Mouse (Mus musculus): ENCODE results near the gene Lhx8. TPM values are rescaled to one million over a fixed set of nuclear protein-coding genes. Genes with fewer than 3 reads are reported as not detected.

Lhx8 gene
- total and polyA plus RNA-seq, 3 experiments, result not detected

DNA sequence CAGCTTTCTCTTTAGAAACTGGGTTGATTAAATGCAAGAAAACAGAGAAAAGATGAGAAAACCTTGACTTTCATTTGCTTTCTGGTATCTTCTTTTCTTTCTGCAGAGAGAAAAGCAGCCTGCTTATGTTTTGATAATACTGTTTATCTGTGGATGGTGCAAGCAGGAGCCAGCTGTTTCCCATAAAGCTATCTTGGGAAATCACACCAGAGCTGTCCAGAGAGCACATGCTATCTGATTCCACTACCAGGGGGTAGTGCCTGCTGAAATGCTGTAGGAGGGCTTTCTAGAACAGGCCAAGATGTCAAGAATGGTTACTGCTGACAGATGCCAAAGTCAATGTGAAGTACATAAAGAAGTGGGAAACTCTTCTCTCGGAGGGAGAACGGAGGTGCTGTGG, 43.2 kb downstream of the Lhx8 start:
- Histone ChIP-seq H3K27me3 (ENCODE audit: control insufficient read depth in 1 of 2, insufficient read depth in 2 of 2, low read length in 2 of 2) (no peaks in the 10 kb centered on the region), H3K79me2 (ENCODE audit: control insufficient read depth, insufficient read depth, low read length, poor library complexity) (no peaks in the 10 kb centered on the region), H3K4me1 (ENCODE audit: control insufficient read depth in 1 of 2, insufficient read depth in 2 of 2, low read length in 2 of 2) (no peaks in the 10 kb centered on the region), H3K9me3 (replicated peaks; ENCODE audit: insufficient read depth, low read length) (no peaks in the 10 kb centered on the region), H3K27ac (ENCODE audit: control insufficient read depth, low read depth, low read length) (no peak overlapping the region), H3K9ac (ENCODE audit: control insufficient read depth, low read depth, low read length, poor library complexity, severe bottlenecking) (no peak overlapping the region), H3K4me3 (ENCODE audit: control insufficient read depth in 1 of 2, insufficient read depth in 1 of 2, low read depth in 2 of 2, low read length in 2 of 2) (no peak overlapping the region), H3K36me3 (ENCODE audit: control insufficient read depth in 1 of 2, insufficient read depth in 2 of 2, low read length in 2 of 2) (no peaks in the 10 kb centered on the region)
- no peak for TF ChIP-seq CHD1 (IDR thresholded peaks at IDR 0.05; ENCODE audit: low read depth, low read length)
- TF ChIP-seq USF1 (IDR thresholded peaks at IDR 0.05; ENCODE audit: low read depth, low read length), result no peak
- TF ChIP-seq ZNF384 (IDR thresholded peaks at IDR 0.05; ENCODE audit: low read depth, low read length), result no peak
- TF ChIP-seq MYC (IDR thresholded peaks at IDR 0.05; ENCODE audit: low read depth, low read length), result no peak
- no peak for TF ChIP-seq MYB (IDR thresholded peaks at IDR 0.05; ENCODE audit: low read depth, low read length)
- TF ChIP-seq TCF12 (IDR thresholded peaks at IDR 0.05; ENCODE audit: low read depth, low read length), result no peak
- no peak for TF ChIP-seq MXI1 (IDR thresholded peaks at IDR 0.05; ENCODE audit: low read depth, low read length)
- no peak for TF ChIP-seq RCOR1 (IDR thresholded peaks at IDR 0.05; ENCODE audit: low read depth, low read length)
- no peak for TF ChIP-seq ZMIZ1 (IDR thresholded peaks at IDR 0.05; ENCODE audit: low read depth, low read length)
- no peak for TF ChIP-seq HCFC1 (IDR thresholded peaks at IDR 0.05; ENCODE audit: low read depth, low read length)
- no peak for TF ChIP-seq MAX (IDR thresholded peaks at IDR 0.05; ENCODE audit: low read length)
- no peak for TF ChIP-seq TBP (IDR thresholded peaks at IDR 0.05; ENCODE audit: low read depth, low read length)
- TF ChIP-seq GABPA (IDR thresholded peaks at IDR 0.05; ENCODE audit: low read depth, low read length), result no peak
- no peak for TF ChIP-seq NRF1 (IDR thresholded peaks at IDR 0.05; ENCODE audit: insufficient read depth, low read depth, low read length, poor library complexity, severe bottlenecking)
- TF ChIP-seq BHLHE40 (IDR thresholded peaks at IDR 0.05; ENCODE audit: borderline replicate concordance, low read depth, low read length), result no peak
- no peak for TF ChIP-seq USF2 (IDR thresholded peaks at IDR 0.05; ENCODE audit: borderline replicate concordance in 1 of 2, insufficient read depth in 1 of 2, low read depth in 1 of 2, low read length in 2 of 2)
- no peak for TF ChIP-seq NELFE (IDR thresholded peaks at IDR 0.05; ENCODE audit: low read depth, low read length)
- no peak for TF ChIP-seq JUND (IDR thresholded peaks at IDR 0.05; ENCODE audit: low read depth, low read length)
- TF ChIP-seq ZKSCAN1 (IDR thresholded peaks at IDR 0.05; ENCODE audit: low read depth, low read length), result no peak
- DNase-seq (ENCODE audit: low read depth, low spot score), result no peak

DNA sequence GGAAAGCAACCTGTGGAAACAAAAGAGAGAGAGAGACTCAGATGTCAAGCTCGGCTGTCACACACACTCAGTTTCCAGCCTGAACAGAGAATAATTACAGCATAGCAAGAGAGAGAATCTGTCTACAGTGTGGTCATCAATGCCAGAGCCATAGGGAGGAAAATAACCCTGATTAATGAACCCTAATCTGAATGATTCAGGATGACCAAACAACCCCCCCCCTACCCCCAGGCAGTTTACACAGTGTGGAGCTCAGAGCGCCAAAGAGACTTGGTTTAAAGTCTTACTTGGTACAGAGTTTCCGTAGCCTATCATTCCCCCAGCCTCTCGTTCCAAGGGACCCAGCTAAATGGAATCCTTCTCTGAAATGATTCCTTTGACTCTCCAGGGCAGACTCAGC, 45.1 kb downstream of the Lhx8 start:
- Histone ChIP-seq H3K4me3 (ENCODE audit: control insufficient read depth in 1 of 2, insufficient read depth in 1 of 2, low read depth in 2 of 2, low read length in 2 of 2) (no peak overlapping the region), H3K79me2 (ENCODE audit: control insufficient read depth, insufficient read depth, low read length, poor library complexity) (no peaks in the 10 kb centered on the region), H3K27me3 (ENCODE audit: control insufficient read depth in 1 of 2, insufficient read depth in 2 of 2, low read length in 2 of 2) (no peaks in the 10 kb centered on the region), H3K9me3 (replicated peaks; ENCODE audit: insufficient read depth, low read length) (no peaks in the 10 kb centered on the region), H3K9ac (ENCODE audit: control insufficient read depth, low read depth, low read length, poor library complexity, severe bottlenecking) (no peak overlapping the region), H3K4me1 (ENCODE audit: control insufficient read depth in 1 of 2, insufficient read depth in 2 of 2, low read length in 2 of 2) (no peaks in the 10 kb centered on the region), H3K36me3 (ENCODE audit: control insufficient read depth in 1 of 2, insufficient read depth in 2 of 2, low read length in 2 of 2) (no peaks in the 10 kb centered on the region), H3K27ac (ENCODE audit: control insufficient read depth, low read depth, low read length) (no peak overlapping the region)
- no peak for DNase-seq (ENCODE audit: low read depth, low spot score)
- TF ChIP-seq KAT2A (conservative IDR thresholded peaks at IDR 0.05; ENCODE audit: low read depth, low read length) (no peak), UBTF (IDR thresholded peaks at IDR 0.05; ENCODE audit: borderline replicate concordance, insufficient read depth, low read depth, low read length) (no peak), MAZ (IDR thresholded peaks at IDR 0.05; ENCODE audit: low read depth, low read length) (no peak), RCOR1 (IDR thresholded peaks at IDR 0.05; ENCODE audit: low read depth, low read length) (no peak), GATA1 (IDR thresholded peaks at IDR 0.05; ENCODE audit: low read depth, low read length) (no peak), MEF2A (IDR thresholded peaks at IDR 0.05; ENCODE audit: extremely low read depth, insufficient replicate concordance, low read depth, low read length, poor library complexity, severe bottlenecking) (no peak), POLR2AphosphoS5 (IDR thresholded peaks at IDR 0.05; ENCODE audit: borderline replicate concordance, low read depth, low read length) (no peak), JUND (IDR thresholded peaks at IDR 0.05; ENCODE audit: low read depth, low read length) (no peak), TAL1 (IDR thresholded peaks at IDR 0.05; ENCODE audit: low read length) (no peak), BHLHE40 (IDR thresholded peaks at IDR 0.05; ENCODE audit: borderline replicate concordance, low read depth, low read length) (no peak), ZC3H11A (IDR thresholded peaks at IDR 0.05; ENCODE audit: low read depth, low read length) (no peak), ZKSCAN1 (IDR thresholded peaks at IDR 0.05; ENCODE audit: low read depth, low read length) (no peak)
